Mouse (Mus musculus) lung, postnatal 0 days (tissue): ENCODE measurements around the gene Mllt3.

ENCODE experiments used
- CTCF ChIP-seq: IDR thresholded peaks from 2 replicates; pipeline ENCODE4 v1.5.1; 2016; ENCODE audit warnings: antibody characterized with exemption, mild to moderate bottlenecking
- EP300 ChIP-seq: IDR thresholded peaks from 2 replicates; pipeline ENCODE4 v1.6.1; 2016; ENCODE audit warnings: antibody characterized with exemption, mild to moderate bottlenecking, control low read depth

GRCm38 (mm10) chr4:87863212-87863611 lies 170.0 kb downstream of the Mllt3 start:
- TF ChIP-seq CTCF (no peak), EP300 (no peak)
